Mouse (Mus musculus): ENCODE measurements around the gene Gdpgp1. TPM values are rescaled to one million over a fixed set of nuclear protein-coding genes. Genes with fewer than 3 reads are reported as not detected.

Gdpgp1 gene
- polyA plus RNA-seq, 1 experiment from 2014 or later, result 1.6 TPM

GRCm38 (mm10) chr7:80252886-80253285 is 20.2 kb downstream of the Gdpgp1 start:
- 60% methylated on average over 11 of the region's 11 CpGs for WGBS (ENCODE audit: insufficient replicate concordance)
- no peak overlapping the region for H3K27ac ChIP-seq (ENCODE audit: low read depth)

GRCm38 (mm10) chr7:80255981-80256380 is 23.3 kb downstream of the Gdpgp1 start:
- H3K27me3 ChIP-seq (ENCODE audit: insufficient read depth, low read length), result no peaks in the 10 kb centered on the region
- no peak overlapping the region for H3K4me3 ChIP-seq (ENCODE audit: low read depth, low read length)
- H3K27ac ChIP-seq (ENCODE audit: low read depth), result no peak overlapping the region
- no peak overlapping the region for H3K9ac ChIP-seq (replicated peaks)
- no peak overlapping the region for H3K4me2 ChIP-seq (ENCODE audit: low read depth, low read length)
- H3K4me1 ChIP-seq (ENCODE audit: insufficient read depth), result peaks cover 8% of the 10 kb centered on the region
- DNase-seq (no peak), ATAC-seq (no peak)
- peak; percentile 54 for TF ChIP-seq CTCF (IDR thresholded peaks at IDR 0.05; ENCODE audit: low read depth)
- no peak for TF ChIP-seq EP300 (IDR thresholded peaks at IDR 0.05; ENCODE audit: low read depth)
- H3K36me3 ChIP-seq (replicated peaks; ENCODE audit: insufficient read depth, low read length), result no peaks in the 10 kb centered on the region
- 68% methylated on average over 2 of the region's 2 CpGs for WGBS (ENCODE audit: insufficient replicate concordance)
- H3K9me3 ChIP-seq (ENCODE audit: low read length), result no peaks in the 10 kb centered on the region

More at GRCm38 (mm10) chr7:80252886-80253285, 20.2 kb downstream of the Gdpgp1 start:
- Histone ChIP-seq H3K9me3 (ENCODE audit: low read length) (no peaks in the 10 kb centered on the region), H3K4me2 (ENCODE audit: low read depth, low read length) (no peak overlapping the region), H3K36me3 (replicated peaks; ENCODE audit: insufficient read depth, low read length) (no peaks in the 10 kb centered on the region), H3K4me1 (ENCODE audit: insufficient read depth) (no peaks in the 10 kb centered on the region), H3K27me3 (ENCODE audit: insufficient read depth, low read length) (no peaks in the 10 kb centered on the region), H3K9ac (replicated peaks) (no peak overlapping the region), H3K4me3 (ENCODE audit: low read depth, low read length) (no peak overlapping the region)
- TF ChIP-seq CTCF (IDR thresholded peaks at IDR 0.05; ENCODE audit: low read depth), result no peak
- TF ChIP-seq EP300 (IDR thresholded peaks at IDR 0.05; ENCODE audit: low read depth), result no peak
- ATAC-seq (no peak), DNase-seq (no peak)

- no peak overlapping the region for H3K27ac ChIP-seq (ENCODE audit: low read depth)
- ATAC-seq (no peak), DNase-seq (no peak)
- no peaks in the 10 kb centered on the region for H3K36me3 ChIP-seq (replicated peaks; ENCODE audit: insufficient read depth, low read length)
- H3K27me3 ChIP-seq (ENCODE audit: insufficient read depth, low read length), result no peaks in the 10 kb centered on the region
- whole genome bisulfite sequencing (ENCODE audit: insufficient replicate concordance), result 59% methylated on average over 2 of the region's 2 CpGs
- no peak overlapping the region for H3K4me3 ChIP-seq (ENCODE audit: low read depth, low read length)
- no peak for TF ChIP-seq CTCF (IDR thresholded peaks at IDR 0.05; ENCODE audit: low read depth)
- TF ChIP-seq EP300 (IDR thresholded peaks at IDR 0.05; ENCODE audit: low read depth), result no peak
- H3K9ac ChIP-seq (replicated peaks), result no peak overlapping the region
- no peak overlapping the region for H3K4me2 ChIP-seq (ENCODE audit: low read depth, low read length)
- H3K4me1 ChIP-seq (ENCODE audit: insufficient read depth), result peaks cover 18% of the 10 kb centered on the region
- H3K9me3 ChIP-seq (ENCODE audit: low read length), result no peaks in the 10 kb centered on the region
Measured at GRCm38 (mm10) chr7:80257706-80258105, 25.0 kb downstream of the Gdpgp1 start.

- Histone ChIP-seq H3K4me2 (ENCODE audit: low read depth, low read length) (peak within 1 kb of the TSS; percentile 94), H3K27ac (ENCODE audit: low read depth) (peak within 1 kb of the TSS; percentile 96), H3K4me1 (ENCODE audit: insufficient read depth) (peaks cover 18% of the 10 kb centered on the region), H3K9me3 (ENCODE audit: low read length) (no peaks in the 10 kb centered on the region), H3K9ac (replicated peaks) (peak within 1 kb of the TSS; percentile 92), H3K36me3 (replicated peaks; ENCODE audit: insufficient read depth, low read length) (peaks cover 24% of the 10 kb centered on the region), H3K27me3 (ENCODE audit: insufficient read depth, low read length) (no peaks in the 10 kb centered on the region), H3K4me3 (ENCODE audit: low read depth, low read length) (peak within 1 kb of the TSS; percentile 97)
- DNase-seq, result peak; percentile 90
- peak; percentile 92 for ATAC-seq
- 26% methylated on average over 40 of the region's 40 CpGs for WGBS (ENCODE audit: insufficient replicate concordance)
- peak; percentile 70; the same call in 1 of the 2 replicates for TF ChIP-seq EP300 (IDR thresholded peaks at IDR 0.05; ENCODE audit: low read depth)
- peak; percentile 44 for TF ChIP-seq CTCF (IDR thresholded peaks at IDR 0.05; ENCODE audit: low read depth)
Measured at GRCm38 (mm10) chr7:80260625-80261371, 28.1 kb downstream of the Gdpgp1 start, which contains the start of gene Ngrn. TSS of gene Ngrn (plus strand) at chr7:80261215.

- ATAC-seq (peak; percentile 77), DNase-seq (no peak)
- peaks cover 18% of the 10 kb centered on the region for H3K4me1 ChIP-seq (ENCODE audit: insufficient read depth)
- WGBS (ENCODE audit: insufficient replicate concordance), result under 1% methylated on average over 32 of the region's 32 CpGs
- H3K27ac ChIP-seq (ENCODE audit: low read depth), result peak overlapping the region; percentile 96
- no peaks in the 10 kb centered on the region for H3K9me3 ChIP-seq (ENCODE audit: low read length)
- H3K4me2 ChIP-seq (ENCODE audit: low read depth, low read length), result peak overlapping the region; percentile 94
- no peak for TF ChIP-seq EP300 (IDR thresholded peaks at IDR 0.05; ENCODE audit: low read depth)
- no peak for TF ChIP-seq CTCF (IDR thresholded peaks at IDR 0.05; ENCODE audit: low read depth)
- no peaks in the 10 kb centered on the region for H3K27me3 ChIP-seq (ENCODE audit: insufficient read depth, low read length)
- peak overlapping the region; percentile 97 for H3K4me3 ChIP-seq (ENCODE audit: low read depth, low read length)
- H3K9ac ChIP-seq (replicated peaks), result peak overlapping the region; percentile 92
- H3K36me3 ChIP-seq (replicated peaks; ENCODE audit: insufficient read depth, low read length), result peaks cover 31% of the 10 kb centered on the region
Measured at GRCm38 (mm10) chr7:80261372-80261990, 28.8 kb downstream of the Gdpgp1 start.

GRCm38 (mm10) chr7:80264606-80265005 is 31.9 kb downstream of the Gdpgp1 start:
- Histone ChIP-seq H3K27ac (ENCODE audit: low read depth) (no peak overlapping the region), H3K4me2 (ENCODE audit: low read depth, low read length) (no peak overlapping the region), H3K9me3 (ENCODE audit: low read length) (no peaks in the 10 kb centered on the region), H3K4me1 (ENCODE audit: insufficient read depth) (peaks cover 26% of the 10 kb centered on the region), H3K4me3 (ENCODE audit: low read depth, low read length) (no peak overlapping the region), H3K9ac (replicated peaks) (no peak overlapping the region), H3K36me3 (replicated peaks; ENCODE audit: insufficient read depth, low read length) (peaks cover 39% of the 10 kb centered on the region), H3K27me3 (ENCODE audit: insufficient read depth, low read length) (no peaks in the 10 kb centered on the region)
- TF ChIP-seq CTCF (IDR thresholded peaks at IDR 0.05; ENCODE audit: low read depth) (no peak), EP300 (IDR thresholded peaks at IDR 0.05; ENCODE audit: low read depth) (no peak)
- DNase-seq (no peak), ATAC-seq (no peak)
- WGBS (ENCODE audit: insufficient replicate concordance), result 89% methylated on average over 12 of the region's 12 CpGs

Data from liver, postnatal 0 days (tissue).